Comparison of ENCODE assay signal across 1 mouse cellular context in the genomic region with DNA sequence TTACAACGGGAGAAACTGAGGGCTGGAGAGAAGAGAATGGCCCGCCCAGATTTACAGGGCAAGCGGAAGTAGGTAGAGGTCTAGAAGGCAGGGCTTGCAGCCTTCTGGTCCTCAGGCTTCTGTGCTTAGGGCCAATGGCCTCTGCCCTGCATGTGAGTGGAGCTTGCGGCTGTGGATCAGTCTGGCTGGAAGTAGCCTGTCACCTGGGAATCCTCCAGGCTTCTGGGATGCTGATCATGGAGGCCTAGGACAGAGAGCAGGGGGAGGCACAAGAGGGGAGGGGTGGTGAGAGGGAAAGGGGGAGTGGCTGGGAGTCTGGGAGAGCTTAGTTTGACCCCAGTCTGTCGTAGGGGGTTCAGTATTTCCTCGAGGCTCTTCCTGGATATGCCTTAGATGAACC.
TF ChIP-seq lines count a peak whose summit lies in the region.

No protein-coding gene starts in this region.

TF ChIP-seq in ES-E14, 5 proteins besides CTCF, POLR2A, EP300 and RAD21 (continued from another document):
- TF ChIP-seq CHD2 (IDR thresholded peaks at IDR 0.05; ENCODE audit: low read depth, low read length) (no peak), ZNF384 (IDR thresholded peaks at IDR 0.05; ENCODE audit: low read depth, low read length) (no peak)
